Mouse (Mus musculus): ENCODE measurements around the gene 4930404N11Rik. TPM values are rescaled to one million over a fixed set of nuclear protein-coding genes. Genes with fewer than 3 reads are reported as not detected.

4930404N11Rik gene
- polyA plus RNA-seq, 1 experiment = 0.52 TPM

DNA sequence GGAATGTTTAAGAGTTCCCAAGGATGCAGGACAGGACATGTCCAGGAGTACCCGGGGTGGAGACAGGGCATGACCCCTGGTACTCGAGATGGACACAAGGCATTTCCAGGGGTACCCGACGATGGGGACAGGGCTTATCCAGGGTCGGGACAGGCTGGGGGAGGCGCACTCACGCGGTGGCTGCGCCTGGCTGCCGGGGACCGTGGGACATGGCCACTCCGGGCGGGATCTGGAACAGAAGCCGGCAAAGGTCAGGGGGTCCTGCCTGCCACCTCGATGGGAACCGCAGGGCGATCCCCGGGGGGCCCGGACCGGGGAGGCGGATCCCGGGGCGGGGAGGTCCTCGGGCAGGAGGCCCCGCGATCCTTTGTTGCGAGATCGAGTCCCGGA, 15.7 kb downstream of the 4930404N11Rik start:
- TF ChIP-seq CTCF (IDR thresholded peaks at IDR 0.05; ENCODE audit: extremely low read depth, insufficient read depth, low read length) (no peak), POLR2A (IDR thresholded peaks at IDR 0.05; ENCODE audit: extremely low read depth, insufficient read depth, low read length) (no peak)
- Histone ChIP-seq H3K27ac (ENCODE audit: insufficient read depth, low read length) (no peak overlapping the region), H3K4me1 (ENCODE audit: control insufficient read depth, insufficient read depth, low read length) (no peaks in the 10 kb centered on the region), H3K4me3 (ENCODE audit: insufficient read depth, low read length) (peak overlapping the region; percentile 48)

DNA sequence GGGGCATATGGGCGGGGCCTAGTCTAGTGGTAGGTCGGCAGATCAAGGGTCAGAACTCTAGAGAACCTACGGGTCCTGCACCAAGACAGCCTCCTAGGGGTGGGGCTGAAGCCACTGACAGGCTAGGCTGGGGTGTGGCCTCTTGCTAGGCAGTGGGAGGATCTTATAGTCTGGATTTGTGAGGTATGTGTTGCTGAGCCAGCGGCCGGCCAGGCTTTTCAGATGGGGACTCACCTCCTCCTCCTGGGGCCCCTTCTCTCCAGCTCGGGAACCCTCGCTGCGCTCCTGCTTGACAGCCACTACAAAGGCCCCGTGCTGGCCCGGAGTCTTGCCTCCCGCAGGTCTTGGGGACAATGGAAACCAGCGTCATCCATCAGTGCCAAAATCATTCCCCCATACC, 16.5 kb downstream of the 4930404N11Rik start:
- no peak for TF ChIP-seq POLR2A (IDR thresholded peaks at IDR 0.05; ENCODE audit: extremely low read depth, insufficient read depth, low read length)
- TF ChIP-seq CTCF (IDR thresholded peaks at IDR 0.05; ENCODE audit: extremely low read depth, insufficient read depth, low read length) = no peak
- Histone ChIP-seq H3K4me3 (ENCODE audit: insufficient read depth, low read length) (peak overlapping the region; percentile 48; the same call in 1 of the 2 replicates), H3K27ac (ENCODE audit: insufficient read depth, low read length) (no peak overlapping the region), H3K4me1 (ENCODE audit: control insufficient read depth, insufficient read depth, low read length) (no peaks in the 10 kb centered on the region)

DNA sequence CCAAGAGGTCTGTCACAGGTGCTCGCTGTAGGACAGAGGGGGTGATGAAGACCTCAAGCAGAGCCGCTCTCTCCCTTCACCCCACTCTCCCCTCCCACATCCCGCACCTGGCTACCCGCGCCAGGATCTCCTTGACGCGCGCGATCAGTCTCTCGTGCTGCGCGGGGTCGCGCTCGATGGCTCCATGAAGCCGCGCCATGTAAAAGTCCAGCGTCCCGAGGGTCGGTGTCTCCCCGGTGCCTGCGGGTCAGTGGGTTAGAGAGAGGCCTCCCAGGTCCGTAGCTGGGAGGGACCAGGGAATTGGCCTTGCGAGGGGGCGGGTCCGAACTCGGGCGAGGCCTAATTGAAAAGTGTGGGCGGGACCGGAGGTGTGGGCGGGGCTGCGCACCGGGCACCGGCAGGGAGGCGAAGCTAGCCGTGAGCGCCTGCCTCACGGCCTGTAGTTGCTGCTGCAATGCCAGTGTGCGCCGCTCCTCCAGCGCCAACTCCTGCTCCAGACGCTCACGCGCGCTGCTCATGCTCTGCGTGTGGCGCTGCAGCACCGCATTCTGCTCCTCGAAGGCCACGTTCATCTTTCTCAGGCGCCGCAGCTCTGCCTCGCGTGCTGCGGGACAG, 19.1 kb downstream of the 4930404N11Rik start:
- H3K4me1 ChIP-seq (ENCODE audit: control insufficient read depth, insufficient read depth, low read length) = no peaks in the 10 kb centered on the region
- TF ChIP-seq CTCF (IDR thresholded peaks at IDR 0.05; ENCODE audit: extremely low read depth, insufficient read depth, low read length) = peak; percentile 5; the same call in 1 of the 2 replicates
- no peak for TF ChIP-seq POLR2A (IDR thresholded peaks at IDR 0.05; ENCODE audit: extremely low read depth, insufficient read depth, low read length)
- H3K27ac ChIP-seq (ENCODE audit: insufficient read depth, low read length) = no peak overlapping the region
- H3K4me3 ChIP-seq (ENCODE audit: insufficient read depth, low read length) = no peak overlapping the region

DNA sequence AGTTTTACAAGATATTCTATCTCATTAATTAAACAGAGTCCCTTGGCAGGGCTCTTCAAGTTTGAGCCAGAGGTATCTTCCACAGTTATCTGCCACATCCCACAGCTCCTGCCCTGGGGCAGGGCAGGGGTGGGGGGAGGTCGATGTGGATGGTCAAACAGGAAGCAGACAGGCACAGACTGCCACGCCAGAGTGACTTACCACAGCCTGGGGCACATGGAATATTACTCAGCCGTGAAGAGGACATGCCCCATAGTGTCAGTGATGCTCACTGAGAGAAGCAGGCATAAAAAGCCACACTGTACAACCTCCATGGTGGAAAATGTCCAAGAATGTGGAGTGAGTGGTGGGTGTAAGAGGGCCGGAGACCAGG, 20.5 kb downstream of the 4930404N11Rik start:
- Histone ChIP-seq H3K27ac (ENCODE audit: insufficient read depth, low read length) (no peak overlapping the region), H3K4me3 (ENCODE audit: insufficient read depth, low read length) (no peak overlapping the region)
- no peak for TF ChIP-seq CTCF (IDR thresholded peaks at IDR 0.05; ENCODE audit: extremely low read depth, insufficient read depth, low read length)
- TF ChIP-seq POLR2A (IDR thresholded peaks at IDR 0.05; ENCODE audit: extremely low read depth, insufficient read depth, low read length) = no peak

DNA sequence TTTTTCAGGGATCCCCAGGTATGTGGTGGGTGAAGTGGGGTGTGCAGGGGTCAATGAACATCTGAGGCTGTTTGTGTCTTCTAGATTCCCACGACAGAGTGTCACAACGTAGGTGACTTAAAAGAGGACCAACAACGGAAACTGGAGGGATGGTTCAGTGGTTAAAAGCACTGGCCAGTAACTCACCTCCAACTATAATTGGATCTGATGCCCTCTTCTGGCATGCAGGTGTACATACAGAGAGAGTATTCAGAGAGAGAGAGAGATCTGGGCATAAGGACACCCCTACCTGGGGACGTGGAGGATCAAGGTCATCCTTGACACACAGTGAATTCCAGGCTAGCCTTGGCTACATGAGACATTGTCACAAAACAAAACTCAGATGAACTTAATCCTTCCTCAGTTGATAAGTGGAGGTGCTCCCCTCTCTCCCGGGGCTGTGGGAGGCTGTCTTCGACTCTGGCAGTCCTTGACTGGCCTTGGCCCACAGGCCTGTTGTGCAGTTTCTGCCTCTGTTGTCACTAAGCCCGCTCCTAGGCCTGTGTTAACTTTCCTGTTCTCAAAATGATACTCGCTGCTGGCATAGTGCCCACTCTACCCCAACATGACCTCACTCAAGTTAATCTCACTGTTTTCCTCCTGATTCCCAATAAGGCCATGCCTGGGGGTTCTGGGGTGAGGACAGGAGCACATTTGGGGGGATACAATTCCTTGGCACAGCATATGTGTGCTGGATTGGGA, 21.0 kb downstream of the 4930404N11Rik start:
- no peak overlapping the region for H3K27ac ChIP-seq (ENCODE audit: insufficient read depth, low read length)
- H3K4me3 ChIP-seq (ENCODE audit: insufficient read depth, low read length) = no peak overlapping the region
- no peak for TF ChIP-seq POLR2A (IDR thresholded peaks at IDR 0.05; ENCODE audit: extremely low read depth, insufficient read depth, low read length)
- TF ChIP-seq CTCF (IDR thresholded peaks at IDR 0.05; ENCODE audit: extremely low read depth, insufficient read depth, low read length) = no peak; the same call in 1 of the 2 replicates
- H3K4me1 ChIP-seq (ENCODE audit: control insufficient read depth, insufficient read depth, low read length) = no peaks in the 10 kb centered on the region

More for the DNA sequence above, 20.5 kb downstream of the 4930404N11Rik start:
- H3K4me1 ChIP-seq (ENCODE audit: control insufficient read depth, insufficient read depth, low read length) = no peaks in the 10 kb centered on the region

DNA sequence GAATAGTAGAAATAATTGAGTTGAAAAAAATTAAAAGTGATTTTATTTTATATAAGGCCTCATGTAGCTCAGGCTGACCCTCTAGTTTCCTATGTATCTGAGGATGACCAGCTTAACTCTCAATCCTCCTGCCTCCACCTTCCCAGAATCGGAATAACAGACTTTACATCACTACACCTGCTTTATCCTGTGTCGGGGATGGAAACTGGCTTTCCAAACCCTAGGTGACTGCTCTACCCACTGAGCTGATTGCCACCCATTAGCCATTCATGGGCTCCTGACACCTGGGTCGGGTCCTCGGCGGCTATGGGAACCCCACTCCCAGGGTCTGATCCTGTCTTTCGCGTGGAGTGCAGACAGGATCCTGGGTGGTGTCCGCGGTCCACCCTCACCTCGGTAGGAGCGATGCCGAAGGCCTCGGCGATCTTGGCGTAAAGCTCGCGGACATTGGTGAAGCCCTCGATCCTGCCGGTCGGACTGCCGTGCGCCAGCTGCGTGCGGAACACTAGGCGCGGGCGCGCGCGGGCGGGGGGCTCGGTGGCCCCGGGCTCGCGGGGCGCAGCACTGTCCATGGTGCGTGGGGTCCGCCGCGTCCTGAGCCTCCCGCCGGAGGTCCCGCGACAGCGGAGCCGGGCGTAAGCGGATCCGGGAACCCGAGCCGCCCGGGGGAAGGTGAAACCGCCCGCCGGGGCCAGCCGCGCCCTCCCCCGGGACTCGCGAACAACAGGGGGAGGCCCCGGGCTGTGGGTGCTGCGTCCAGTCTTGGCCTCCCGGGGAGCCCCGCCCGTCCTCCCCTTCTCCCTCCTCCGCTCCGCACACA, 22.7 kb downstream of the 4930404N11Rik start, which contains the start of gene Gipc3:
Gipc3 (minus strand) TSS at position 581 of the 820 bp plus-strand sequence.
- H3K4me3 ChIP-seq (ENCODE audit: insufficient read depth, low read length) = 0 out of 2 replicates have a peak within 1 kb of the TSS, but pooled peaks have one; percentile 12
- no peak for TF ChIP-seq POLR2A (IDR thresholded peaks at IDR 0.05; ENCODE audit: extremely low read depth, insufficient read depth, low read length)
- no peak for TF ChIP-seq CTCF (IDR thresholded peaks at IDR 0.05; ENCODE audit: extremely low read depth, insufficient read depth, low read length)
- H3K27ac ChIP-seq (ENCODE audit: insufficient read depth, low read length) = no peak within 1 kb of the TSS
- no peaks in the 10 kb centered on the region for H3K4me1 ChIP-seq (ENCODE audit: control insufficient read depth, insufficient read depth, low read length)

DNA sequence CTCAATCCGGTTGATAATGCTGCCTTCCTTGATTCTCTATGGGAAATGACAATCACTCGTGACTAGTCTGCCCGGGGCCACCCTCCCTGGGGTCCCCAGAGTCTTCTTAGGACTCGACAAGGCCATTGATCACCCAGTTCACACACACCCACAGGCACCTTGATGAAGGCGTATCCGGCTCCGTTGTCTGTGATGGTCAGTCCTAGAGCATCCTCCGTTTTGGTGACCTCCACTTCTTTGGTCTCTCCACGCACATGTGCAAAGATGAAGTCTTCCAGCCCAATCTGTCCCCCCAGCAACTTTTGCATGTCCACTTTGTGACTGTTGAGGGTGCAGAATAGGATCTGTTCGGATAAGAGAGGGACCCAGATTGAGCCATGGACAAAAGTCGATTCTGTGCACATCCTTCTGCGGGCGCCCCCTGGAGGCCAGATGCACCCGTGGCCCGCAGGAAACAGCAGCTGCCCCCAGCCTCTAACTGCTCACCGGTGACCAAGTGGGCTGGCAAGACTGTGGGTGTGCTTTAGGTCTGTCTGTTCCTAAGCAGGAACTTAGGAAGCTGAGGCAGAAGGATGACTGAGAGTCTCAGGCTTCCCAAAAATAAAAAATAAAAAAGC, 24.2 kb downstream of the 4930404N11Rik start:
- peak; percentile 35 for TF ChIP-seq CTCF (IDR thresholded peaks at IDR 0.05; ENCODE audit: extremely low read depth, insufficient read depth, low read length)
- TF ChIP-seq POLR2A (IDR thresholded peaks at IDR 0.05; ENCODE audit: extremely low read depth, insufficient read depth, low read length) = no peak
- H3K4me3 ChIP-seq (ENCODE audit: insufficient read depth, low read length) = no peak overlapping the region
- H3K4me1 ChIP-seq (ENCODE audit: control insufficient read depth, insufficient read depth, low read length) = no peaks in the 10 kb centered on the region
- H3K27ac ChIP-seq (ENCODE audit: insufficient read depth, low read length) = no peak overlapping the region

DNA sequence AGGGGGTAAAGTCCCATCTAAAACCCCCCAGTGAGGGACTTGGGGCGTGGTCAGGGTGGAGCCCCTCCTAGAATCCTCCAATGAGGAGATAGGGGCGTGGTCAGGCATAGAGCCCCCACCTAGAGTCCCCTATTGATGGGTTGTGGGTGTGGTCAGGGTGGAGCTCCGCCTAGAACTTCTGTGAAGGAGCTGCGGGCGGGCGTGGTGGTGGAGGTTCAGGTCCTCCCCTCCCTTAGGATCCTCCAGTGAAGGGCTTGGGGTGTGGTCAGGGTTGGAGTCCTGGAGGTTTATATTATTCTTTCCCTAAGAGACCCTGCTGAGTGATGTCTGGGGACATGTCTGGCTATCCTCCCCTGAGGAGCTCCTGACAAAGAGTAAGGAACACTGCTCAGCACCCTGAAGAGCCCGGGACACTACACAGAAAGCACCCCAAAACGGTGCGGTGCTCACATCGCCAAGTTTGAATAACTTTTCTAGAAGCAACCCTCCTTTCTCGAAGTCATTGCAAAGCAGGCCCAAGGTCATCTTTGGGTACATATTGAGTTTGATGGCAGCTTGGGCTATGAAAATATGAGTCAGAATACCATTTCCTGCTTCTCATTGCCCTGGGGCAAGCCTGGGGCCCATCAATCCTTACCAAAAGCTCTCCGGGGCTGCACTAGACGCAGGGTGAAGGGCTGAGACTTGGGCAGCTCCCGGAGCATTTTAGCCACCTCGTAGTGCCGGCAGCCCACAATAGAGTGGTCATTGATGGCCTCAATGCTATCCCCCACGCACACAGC, 24.9 kb downstream of the 4930404N11Rik start:
- Histone ChIP-seq H3K4me3 (ENCODE audit: insufficient read depth, low read length) (no peak overlapping the region), H3K4me1 (ENCODE audit: control insufficient read depth, insufficient read depth, low read length) (no peaks in the 10 kb centered on the region)
- TF ChIP-seq POLR2A (IDR thresholded peaks at IDR 0.05; ENCODE audit: extremely low read depth, insufficient read depth, low read length) = no peak
- TF ChIP-seq CTCF (IDR thresholded peaks at IDR 0.05; ENCODE audit: extremely low read depth, insufficient read depth, low read length) = no peak

More for the DNA sequence above, 24.9 kb downstream of the 4930404N11Rik start:
- H3K27ac ChIP-seq (ENCODE audit: insufficient read depth, low read length) = no peak overlapping the region

All from cortical plate, adult 2 months (tissue).